Mouse (Mus musculus) heart, postnatal 4 days (tissue): ENCODE results near the gene 1700013G24Rik. TPM values are rescaled to one million over a fixed set of nuclear protein-coding genes. Genes with fewer than 3 reads are reported as not detected.
"Not testable (repeated sequence)": the region's sequence is repeated elsewhere in the genome, so short reads cannot be mapped to it uniquely, and the experiment has no call there.

Experiments
- DNase-seq: peaks from one replicate; pipeline ENCODE4 v3.0.0; 2021
- total RNA-seq, 2 experiments: library from RNA; stranded (reverse); gene quantifications; 2 replicates each; pipeline ENCODE4 v1.2.3; 2021

The 1700013G24Rik gene
- total RNA-seq: not detected

DNA sequence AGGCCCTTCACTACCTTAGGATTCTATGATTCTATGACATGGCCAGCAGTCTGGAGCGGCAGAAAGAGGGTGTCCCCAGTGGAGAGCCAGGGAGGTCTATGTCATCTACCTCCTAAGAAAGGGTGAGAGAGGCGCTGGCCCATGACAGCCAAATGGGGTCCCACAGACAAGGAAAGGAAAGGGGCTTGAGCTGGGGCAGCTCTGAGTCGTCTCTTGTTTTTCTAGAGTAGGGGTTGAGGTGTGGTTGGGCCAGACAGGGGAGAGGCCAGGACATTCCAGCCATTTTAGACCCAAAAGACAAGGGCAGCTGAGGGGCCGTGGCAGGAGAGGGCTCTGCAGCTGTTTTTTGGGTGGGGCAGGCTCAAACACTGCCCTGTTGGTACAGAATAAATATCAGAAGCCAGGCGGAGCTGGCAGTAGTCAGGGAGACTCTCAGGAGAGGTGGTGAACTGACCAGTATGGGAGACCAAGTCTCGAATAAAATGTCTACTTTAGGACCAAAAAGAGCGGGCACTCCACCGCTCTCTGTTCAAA, at the start of gene 1700013G24Rik:
Gene 1700013G24Rik, plus strand, starts transcription at position 51 of the 534 bp plus-strand sequence.
- no peak for DNase-seq

DNA sequence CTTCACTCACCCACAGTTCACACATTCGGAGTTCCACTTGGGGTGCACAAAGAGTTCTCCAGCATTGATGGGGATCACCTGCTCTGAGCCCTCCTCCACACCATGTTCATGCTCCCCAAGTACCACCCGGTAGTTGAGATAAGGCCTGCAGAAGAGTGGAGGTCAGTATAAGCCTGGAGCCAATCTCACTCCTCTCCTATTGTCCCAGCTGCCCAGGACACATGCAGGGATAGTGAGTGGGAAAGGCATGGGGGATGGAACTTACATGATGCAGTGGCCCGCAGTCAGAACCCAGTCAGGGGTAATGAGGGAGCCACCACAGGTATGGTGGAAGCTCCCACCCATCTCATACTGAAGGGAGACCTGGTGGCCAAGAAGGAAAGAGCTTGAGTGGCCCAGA, 47.5 kb upstream of the 1700013G24Rik start:
- no peak for DNase-seq

DNA sequence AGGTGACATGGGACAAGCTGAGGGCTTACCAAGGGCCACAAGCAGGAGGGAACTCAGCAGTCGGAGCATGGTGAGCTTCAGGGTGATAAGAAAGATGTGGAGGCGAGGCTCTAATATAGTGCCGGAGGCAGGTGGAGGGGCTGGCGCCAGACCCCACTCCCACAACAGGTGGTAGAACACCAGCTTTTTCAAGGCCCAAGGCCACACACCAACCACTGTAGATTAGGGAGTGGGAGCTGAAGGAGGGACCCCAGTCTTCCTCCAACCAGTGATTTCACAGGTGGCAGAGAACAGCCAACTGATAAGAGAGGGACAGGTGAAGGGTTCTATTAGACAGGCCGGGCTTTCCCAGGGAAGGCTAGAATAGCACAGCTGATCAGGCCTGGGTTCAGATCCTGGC, 43.4 kb upstream of the 1700013G24Rik start, which contains the start of gene Cela3a:
Gene Cela3a, minus strand, starts transcription at position 101 of the 400 bp plus-strand sequence.
- no peak for DNase-seq

DNA sequence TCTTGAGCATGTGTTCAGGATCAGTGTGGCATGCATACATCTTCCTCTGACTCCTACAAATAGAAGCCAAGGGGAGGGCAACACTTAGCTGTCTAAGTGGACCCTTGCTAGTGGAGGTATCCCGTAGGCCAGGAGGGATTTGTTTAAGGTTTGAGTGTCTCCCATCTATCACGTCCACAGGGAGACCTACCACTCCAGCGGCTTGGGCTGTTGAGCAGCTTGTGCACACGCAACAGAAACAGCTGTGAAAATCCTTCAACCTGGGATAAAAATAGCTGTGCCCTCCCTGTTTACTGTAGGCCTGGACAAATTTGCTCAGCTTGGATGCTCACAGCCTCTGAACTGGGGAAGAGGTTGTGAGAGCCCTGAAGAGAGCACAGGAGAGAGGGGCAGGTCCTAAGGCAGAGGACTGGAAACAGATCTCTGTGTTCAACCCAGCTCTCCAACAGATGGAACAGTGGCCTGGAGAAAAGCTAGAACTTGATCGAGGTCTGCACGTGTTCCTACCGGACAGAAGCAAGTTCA, 40.8 kb upstream of the 1700013G24Rik start:
- not testable (repeated sequence) for DNase-seq

DNA sequence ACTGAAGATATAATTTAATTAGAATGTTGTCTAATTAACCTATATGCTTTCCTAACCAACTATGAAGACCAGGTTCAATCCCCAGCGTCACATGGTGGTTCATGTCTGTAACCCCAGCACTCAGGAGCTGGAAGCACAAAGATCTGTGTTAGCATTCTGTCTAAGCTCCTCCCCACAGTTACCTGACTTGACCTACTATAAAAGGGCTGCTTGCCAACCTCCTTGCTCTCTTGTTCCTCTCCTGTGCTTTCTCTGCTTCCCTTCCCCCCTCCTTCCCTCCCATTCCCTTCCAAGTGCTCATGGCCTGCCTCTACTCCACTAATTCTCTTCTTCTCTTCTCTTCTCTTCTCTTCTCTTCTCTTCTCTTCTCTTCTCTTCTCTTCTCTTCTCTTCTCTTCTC, 38.1 kb upstream of the 1700013G24Rik start:
- DNase-seq: no peak

GRCm38 (mm10) chr4:137417712-137418564, 35.1 kb upstream of the 1700013G24Rik start:
- DNase-seq: no peak

- no peak for DNase-seq
Measured at GRCm38 (mm10) chr4:137430502-137430901, 22.6 kb upstream of the 1700013G24Rik start, which contains the start of gene Cela3b. TSS of gene Cela3b (minus strand) at chr4:137430540.

- DNase-seq: not testable (repeated sequence)
Measured at GRCm38 (mm10) chr4:137432700-137433550, 20.2 kb upstream of the 1700013G24Rik start.

- DNase-seq: no peak
Measured at GRCm38 (mm10) chr4:137436979-137437669, 16.0 kb upstream of the 1700013G24Rik start.

DNA sequence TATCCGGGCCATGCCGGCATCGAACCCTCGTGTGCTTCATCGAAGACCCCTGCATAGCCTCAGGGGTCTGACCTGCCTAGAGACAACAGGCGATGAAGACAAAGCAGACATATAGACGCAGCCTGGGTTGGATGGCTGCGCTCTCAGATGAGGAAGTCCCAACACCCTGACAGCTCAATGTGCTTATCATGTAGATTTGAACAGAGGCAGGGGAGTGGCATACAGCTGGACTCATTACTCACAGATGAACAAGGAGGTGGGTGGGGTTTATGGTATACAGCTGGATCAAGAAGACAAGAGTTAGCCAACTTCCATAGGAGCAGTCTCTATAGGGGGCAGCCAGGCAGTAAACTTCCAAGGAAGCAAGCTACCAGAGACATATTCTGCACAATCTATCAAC, 14.2 kb upstream of the 1700013G24Rik start:
- no peak for DNase-seq

DNA sequence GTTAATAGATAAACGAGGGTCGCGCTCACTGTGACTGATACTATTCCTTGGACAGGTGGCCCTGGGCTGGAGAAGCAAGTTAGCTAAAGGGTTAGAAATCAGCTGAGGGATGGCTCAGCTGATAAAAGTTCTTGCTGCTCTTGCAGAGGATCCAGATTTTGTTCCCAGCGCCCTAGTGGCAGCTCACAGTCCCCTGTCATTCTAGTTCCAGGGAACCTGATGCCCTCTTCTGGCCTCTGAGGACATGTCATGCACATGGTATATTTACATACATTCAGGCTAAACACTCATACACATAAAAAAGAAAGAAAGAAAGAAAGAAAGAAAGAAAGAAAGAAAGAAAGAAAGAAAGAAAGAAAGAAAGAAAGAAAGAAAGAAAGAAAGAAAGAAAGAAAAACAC, 11.8 kb upstream of the 1700013G24Rik start:
- no peak for DNase-seq

- DNase-seq: peak; percentile 88
Measured at GRCm38 (mm10) chr4:137443625-137444024, 9.5 kb upstream of the 1700013G24Rik start.

- no peak for DNase-seq
Measured at GRCm38 (mm10) chr4:137445881-137446280, 7.2 kb upstream of the 1700013G24Rik start.

- DNase-seq: peak; percentile 43
Measured at GRCm38 (mm10) chr4:137447363-137448196, 5.5 kb upstream of the 1700013G24Rik start.

DNA sequence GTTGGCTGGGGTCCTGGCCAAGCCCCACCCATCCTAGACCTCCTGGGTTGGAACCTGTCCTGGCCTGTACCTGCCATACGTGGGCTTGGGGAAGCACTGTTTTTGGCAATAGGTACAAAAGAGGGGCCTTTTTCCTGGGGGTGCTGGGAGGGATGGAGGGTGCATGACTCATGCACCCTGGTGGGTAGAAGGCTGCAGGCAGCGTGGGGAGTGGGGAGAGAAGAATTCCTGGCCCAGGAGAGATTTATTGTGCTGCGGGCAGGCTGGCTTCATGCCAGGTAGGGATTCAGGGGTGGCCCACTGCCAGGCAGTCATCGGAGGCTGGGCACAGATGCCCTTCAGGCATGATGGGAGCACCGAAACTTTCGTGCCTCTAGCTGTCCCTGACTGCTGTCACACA, 4.9 kb upstream of the 1700013G24Rik start:
- peak; percentile 83 for DNase-seq

DNA sequence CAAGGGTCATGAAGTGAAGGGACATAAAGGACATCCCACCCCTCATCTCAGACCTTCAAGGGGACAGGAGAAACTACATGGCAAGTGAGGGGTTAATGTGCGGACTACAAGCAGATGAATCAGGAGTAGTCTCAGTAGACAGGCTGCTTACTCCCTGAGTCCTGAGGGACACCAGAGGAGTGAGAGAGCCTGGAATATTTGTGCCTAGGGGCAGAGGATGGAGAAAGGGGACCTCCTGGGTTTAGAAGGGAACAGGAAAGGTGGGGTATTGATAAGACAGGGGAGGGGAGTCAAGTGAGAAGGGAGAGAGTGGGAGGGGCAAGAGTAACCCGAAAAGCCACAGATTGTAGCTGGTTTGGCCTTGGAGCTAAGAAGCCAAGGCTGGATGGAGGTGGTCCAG, 4.4 kb upstream of the 1700013G24Rik start:
- no peak for DNase-seq

- no peak for DNase-seq
Measured at GRCm38 (mm10) chr4:137449132-137449531, 4.0 kb upstream of the 1700013G24Rik start.

DNA sequence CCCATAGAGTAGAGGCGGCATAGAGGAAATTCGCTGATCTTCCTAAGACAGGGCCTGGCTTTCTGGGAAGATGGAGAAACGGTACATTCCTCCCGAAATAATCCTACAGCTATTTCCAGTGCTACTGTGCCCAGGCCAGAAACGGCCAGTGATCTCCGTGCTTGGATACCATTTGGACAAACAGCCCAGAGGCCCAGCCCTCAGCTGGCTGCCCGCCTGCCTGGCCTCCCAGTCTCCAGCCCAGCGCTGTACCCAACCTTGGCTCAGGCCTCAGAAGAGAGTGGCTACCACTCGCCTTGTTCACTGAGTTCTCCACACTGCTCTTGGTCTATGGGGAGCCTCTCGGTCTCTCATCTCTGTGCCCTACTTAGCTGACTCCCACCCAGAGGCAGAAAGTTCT, 3.4 kb upstream of the 1700013G24Rik start:
- peak; percentile 53 for DNase-seq

GRCm38 (mm10) chr4:137452190-137452589, 894 bp upstream of the 1700013G24Rik start:
- DNase-seq: no peak

- DNase-seq: no peak
Measured at GRCm38 (mm10) chr4:137454582-137454981, 1.5 kb downstream of the 1700013G24Rik start.

- DNase-seq: no peak
Measured at GRCm38 (mm10) chr4:137456581-137456980, 3.5 kb downstream of the 1700013G24Rik start.
